Mouse (Mus musculus): Measurements from ENCODE around the gene Dydc2. TPM values are rescaled to one million over a fixed set of nuclear protein-coding genes. Genes with fewer than 3 reads are reported as not detected.

Gene Dydc2
- total RNA-seq, 2 experiments from 2014 or later, result not detected

GRCm38 (mm10) chr14:40999904-41000645, 68.9 kb downstream of the Dydc2 start:
- DNase-seq, result no peak

Other genes starting within 250 kb of the Dydc2 start
- gene Sh2d4b, start 175.9 kb downstream of the Dydc2 start, total RNA-seq (2021), result under 1 TPM; 0.56 to 0.87 TPM
- 10 to 100 TPM; 17.2 to 19.1 TPM for gene Tspan14, start 102.4 kb downstream of the Dydc2 start, total RNA-seq (2021)
- gene Fam213a, start 55.4 kb downstream of the Dydc2 start, total RNA-seq (2021), result 10 to 100 TPM in 1 of 2 experiments, 1 to 10 TPM in 1; 7.2 to 11.0 TPM
- not detected for gene Dydc1, start 3.7 kb upstream of the Dydc2 start, total RNA-seq (2021)
- gene Mat1a, start 35.8 kb upstream of the Dydc2 start, total RNA-seq (2021), result under 1 TPM in 1 of 2 experiments, not detected in 1; 0.52 TPM
- gene Sftpa1, start 62.6 kb upstream of the Dydc2 start, total RNA-seq (2021), result not detected
- gene Mbl1, start 82.2 kb upstream of the Dydc2 start, total RNA-seq (2021), result under 1 TPM in 1 of 2 experiments, not detected in 1; 0.52 TPM
- gene Sftpd, start 115.9 kb upstream of the Dydc2 start, total RNA-seq (2021), result not detected
- gene Gm2832, start 209.6 kb upstream of the Dydc2 start, total RNA-seq (2021), result not detected